Mouse (Mus musculus) kidney, postnatal 14 days (tissue): ENCODE measurements around the gene Mmrn1.

Experiments
- DNase-seq: peaks from one replicate; pipeline ENCODE4 v3.0.0; 2022; ENCODE audit warnings: mixed read lengths

Gene Mmrn1

DNA sequence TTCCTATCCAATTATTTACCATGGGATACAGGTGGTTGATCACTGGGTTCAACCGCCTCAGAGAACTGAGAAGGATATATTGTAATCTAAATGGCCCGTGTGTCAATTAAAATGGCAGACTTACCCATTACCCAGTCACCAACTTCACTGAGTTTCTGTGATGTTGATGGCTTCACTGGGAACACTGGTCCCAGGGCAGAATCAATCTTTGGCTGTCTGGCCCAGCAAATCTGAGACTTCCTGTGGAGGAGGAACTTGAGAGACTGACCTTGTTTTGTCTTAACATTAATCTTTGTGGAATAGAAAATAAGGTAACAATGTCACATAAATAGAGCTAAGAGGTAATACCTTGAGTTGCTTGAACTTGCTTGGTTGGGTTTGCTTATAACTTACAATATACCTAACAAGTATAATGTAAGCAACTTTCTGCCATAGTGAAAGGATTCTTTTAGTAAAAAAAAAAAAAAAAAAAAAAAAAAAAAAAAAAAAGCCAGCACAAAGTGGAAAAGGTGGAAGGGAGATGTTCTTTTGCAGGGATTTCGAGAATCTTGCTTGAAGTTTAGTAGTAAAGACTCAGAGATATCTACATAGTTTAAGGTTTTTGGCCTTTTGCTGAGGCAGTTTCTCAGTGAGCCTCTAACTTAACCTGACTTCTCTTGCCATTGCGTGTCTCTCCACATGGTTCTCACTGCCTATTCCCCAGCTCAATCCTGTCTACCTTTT, 68.8 kb downstream of the Mmrn1 start:
- no peak for DNase-seq

DNA sequence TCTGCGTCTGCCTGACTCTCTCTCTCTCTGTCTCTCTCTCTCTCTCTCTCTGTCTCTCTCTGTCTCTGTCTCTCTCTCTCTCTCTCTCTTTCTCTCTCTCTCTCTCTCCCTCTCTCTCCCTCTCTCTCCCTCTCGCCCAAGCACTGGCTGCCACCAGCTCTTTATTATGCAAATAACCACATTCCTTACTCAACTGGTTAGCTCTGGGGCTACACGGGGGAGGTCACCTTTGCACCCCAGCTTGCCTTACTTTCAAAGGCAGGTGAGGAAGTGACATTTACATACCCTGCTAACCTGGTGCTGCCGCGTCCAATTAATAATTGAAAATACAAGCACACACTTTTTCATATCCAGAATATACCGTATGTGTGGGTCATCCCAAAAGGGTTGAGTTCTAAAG, 69.3 kb downstream of the Mmrn1 start:
- peak; percentile 61 for DNase-seq

DNA sequence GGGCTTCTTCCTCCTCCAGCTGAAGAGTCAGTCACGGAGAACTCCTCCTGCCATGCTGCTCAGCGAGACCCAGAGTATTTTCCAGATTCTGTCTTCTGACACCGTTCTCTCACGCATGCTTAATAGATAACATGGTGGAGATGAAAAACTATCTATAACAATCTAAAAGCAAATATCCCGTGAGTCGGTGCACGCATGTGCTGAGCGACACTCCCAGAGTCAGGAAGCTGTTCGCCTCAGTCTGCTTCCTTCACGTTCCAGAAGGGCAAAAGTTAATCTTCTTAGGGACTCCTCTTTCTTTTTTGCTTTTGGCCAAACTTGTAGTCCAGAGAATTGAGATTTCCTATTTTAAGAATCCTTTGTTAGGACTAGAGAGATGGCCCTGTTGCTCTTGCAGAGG, 69.7 kb downstream of the Mmrn1 start:
- no peak for DNase-seq

DNA sequence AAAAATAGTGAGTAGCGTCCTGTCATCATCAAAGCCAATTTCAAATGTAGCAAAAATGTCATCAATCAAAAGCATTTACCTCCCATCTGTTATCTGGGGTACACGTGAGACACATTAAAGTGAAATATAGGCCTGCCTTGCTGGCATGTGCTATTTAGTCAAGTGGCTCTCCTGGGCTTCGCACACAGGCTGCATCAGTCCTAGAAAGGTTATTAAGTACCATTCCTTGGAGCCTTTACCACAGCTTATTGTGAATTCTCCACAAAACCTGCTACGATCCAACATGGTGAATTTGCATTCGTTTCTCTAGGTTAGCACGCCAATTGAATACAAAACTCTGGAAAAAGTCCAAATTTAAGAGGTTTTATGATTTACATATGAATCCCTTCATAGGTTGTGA, 70.8 kb downstream of the Mmrn1 start:
- no peak for DNase-seq

DNA sequence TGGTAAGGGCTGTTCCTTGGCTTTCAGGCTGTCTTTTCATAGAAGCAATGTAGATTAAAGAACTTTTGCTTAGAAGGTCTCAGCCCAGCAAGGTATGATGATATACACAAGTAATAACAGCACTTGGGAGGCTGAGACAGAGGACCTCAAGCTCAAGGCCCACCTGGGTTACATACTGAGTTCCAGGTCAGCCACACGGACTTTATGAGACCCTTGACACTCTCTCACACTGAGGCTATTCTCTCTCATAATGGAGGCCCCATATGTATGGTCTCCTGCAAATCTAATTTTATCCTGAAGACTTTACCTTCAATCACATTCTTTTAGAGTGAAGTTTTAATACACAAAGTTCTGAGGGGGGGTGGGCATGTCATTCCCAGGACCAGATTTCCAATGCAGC, 71.6 kb downstream of the Mmrn1 start:
- DNase-seq: no peak

DNA sequence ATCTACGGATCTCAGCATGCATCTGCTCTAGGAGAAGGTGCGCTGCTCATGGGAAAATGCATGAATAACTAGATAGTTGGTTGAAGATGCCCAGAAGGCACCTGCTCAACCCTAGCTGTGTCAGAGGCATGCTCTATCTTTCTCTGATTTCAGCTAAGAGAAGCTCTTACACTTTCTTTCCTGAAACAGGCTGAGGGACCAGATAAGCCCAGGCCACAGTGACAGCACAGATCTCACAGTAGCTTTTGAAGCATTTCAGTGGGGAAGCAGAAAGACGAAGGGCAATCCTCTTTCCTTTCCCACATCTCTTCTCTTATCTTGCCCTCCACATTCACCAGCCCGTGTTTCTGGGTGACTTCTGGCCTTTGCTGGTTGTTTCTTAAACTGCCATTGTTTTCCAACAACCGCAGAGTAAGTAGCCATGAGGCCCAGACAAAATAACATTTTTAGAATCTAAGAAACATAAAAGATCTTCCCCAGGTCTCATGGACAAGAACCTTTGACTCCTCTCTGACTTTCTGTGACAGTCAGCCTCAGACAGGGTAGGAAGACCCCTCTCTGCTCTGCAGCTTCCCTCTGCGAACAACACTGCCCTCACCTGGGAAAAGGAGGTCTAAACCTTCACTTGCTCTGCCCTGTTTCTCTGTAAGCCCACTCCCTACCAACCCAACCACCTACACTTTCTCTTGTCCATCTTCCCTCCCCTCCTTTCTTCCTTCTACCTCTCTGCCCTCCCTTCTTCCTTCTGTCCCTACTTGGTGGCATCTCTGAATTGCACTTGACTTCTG, 76.4 kb downstream of the Mmrn1 start:
- no peak for DNase-seq

DNA sequence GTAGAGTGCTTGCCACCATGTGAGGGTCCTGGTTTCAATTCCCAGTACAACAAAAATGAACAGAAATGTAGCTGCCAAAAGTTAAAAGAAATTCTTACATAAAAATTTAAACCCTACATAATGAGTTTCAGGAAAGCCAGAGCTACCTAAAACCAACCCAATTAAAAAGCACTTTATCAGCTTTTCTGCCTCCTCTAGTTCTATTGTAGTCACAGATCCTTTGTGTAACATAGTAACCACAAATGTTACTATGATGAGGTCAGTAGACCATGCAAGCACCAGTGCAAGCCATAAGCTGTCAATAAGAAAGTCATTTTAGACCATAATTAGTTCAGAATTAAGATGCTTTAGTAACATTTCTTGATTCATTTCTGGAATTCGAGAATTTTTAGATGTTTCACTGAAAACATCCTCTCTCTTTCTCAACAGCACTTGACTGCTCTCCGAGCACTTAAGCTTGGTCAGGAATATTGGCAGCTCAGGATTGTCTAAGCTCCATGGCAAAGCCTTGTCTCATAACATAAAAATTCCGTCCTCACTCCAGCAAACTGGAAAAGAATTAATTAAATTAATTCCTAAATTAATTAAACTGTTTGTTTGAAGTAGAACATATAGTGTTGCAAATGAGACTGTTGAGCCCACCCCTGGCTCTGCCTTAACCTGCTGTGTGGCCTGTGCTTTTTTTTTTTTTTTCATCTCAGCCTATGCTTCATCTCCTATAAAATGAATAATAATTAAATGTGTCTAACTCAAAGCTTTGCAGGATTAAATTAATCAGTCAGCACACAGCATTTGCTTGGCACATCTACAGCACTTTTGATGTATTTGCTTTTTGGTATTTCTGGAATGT, 79.4 kb downstream of the Mmrn1 start:
- no peak for DNase-seq

DNA sequence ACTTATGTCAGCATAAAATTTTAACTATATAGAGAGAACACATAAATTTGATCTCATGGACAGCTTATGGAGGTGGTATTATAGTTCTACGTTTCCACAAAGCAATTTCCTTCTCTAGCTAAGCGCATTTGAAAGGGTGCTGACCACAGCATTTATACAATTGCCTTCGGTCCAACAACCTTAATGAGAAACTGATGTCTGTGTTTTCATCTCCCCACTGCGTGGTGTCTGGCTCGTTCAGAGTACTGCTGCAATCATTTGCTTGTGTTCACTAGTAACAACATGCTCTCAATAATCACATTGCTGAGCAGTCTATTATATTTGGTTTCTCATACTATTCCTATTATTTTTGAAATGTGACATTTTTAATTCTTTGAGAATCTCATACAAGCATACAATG, 89.0 kb downstream of the Mmrn1 start:
- DNase-seq: no peak

DNA sequence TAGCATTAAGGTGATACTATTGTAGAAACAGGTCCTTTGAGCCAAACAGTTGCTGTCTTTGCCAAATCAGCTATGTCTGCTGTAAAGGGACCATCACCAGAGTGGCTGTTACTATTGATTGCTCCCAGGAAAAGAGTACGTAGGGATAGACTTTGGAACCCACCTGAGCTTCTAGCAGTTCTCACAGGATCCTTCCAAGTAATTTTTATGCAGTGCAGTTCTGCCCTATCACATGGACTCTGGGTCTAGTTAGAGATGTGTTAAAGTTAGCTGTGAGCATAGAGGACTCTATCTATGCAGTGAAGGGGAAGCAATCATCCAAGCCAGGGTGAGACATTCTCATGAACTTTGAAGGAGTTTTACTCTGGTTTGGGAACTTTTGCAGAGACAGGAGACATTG, 94.9 kb downstream of the Mmrn1 start:
- no peak for DNase-seq

DNA sequence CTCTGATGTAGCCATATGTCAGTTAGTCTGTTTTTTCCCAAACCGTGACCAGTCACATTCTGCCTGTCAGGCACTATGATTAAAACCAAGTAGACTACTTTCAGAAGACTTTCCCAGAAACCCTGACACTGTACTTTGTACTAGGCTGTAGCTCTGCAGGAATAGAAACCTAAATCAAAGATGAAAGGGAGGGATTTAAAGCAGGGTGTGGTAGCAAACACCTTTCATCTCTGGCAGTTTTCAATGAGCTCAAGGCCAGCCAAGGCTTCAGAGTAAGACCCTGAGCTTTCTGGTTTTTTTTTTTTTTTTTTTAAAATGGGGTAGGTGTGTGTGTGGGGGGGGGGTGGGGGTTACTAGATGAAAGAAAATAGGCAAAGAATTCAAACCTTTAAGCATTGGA, 96.2 kb downstream of the Mmrn1 start:
- DNase-seq: no peak

DNA sequence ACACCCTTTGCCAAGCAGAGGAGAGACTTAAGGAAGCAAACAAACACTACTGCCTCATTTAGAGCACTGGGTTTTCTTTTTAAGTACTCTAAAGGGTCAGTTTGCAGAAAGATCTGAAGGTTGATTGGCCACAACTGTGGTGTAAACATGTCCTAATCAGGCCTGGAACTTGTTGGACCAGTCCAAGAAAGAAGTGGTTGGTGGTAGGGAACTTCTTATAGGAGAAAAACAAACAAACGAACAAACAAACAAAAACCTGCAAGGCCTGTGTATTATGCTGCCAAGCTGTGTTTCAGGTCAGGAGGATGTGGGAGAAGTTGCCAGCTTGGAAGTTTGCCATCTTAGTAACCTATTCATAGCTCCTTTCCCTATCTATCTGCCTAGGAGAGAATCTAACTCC, 108.5 kb downstream of the Mmrn1 start:
- DNase-seq: no peak
